Mouse (Mus musculus): Measurements from ENCODE around the gene Krt36. TPM values are rescaled to one million over a fixed set of nuclear protein-coding genes. Genes with fewer than 3 reads are reported as not detected.

The Krt36 gene
- 0.76 and 1.9 TPM in 2 replicates for polyA plus RNA-seq (2015; fragmentation: Nextera tagmentation; extraction: Ambion mirVana)

GRCm38 (mm10) chr11:100105576-100106122, at the start of gene Krt36:
TSS of gene Krt36 (minus strand) at chr11:100105626.
- no peaks in the 10 kb centered on the region for H3K27me3 ChIP-seq
- H3K27ac ChIP-seq (replicated peaks) = no peak within 1 kb of the TSS
- H3K4me3 ChIP-seq (replicated peaks) = no peak within 1 kb of the TSS
- no peak within 1 kb of the TSS for H3K9ac ChIP-seq
- no peak within 1 kb of the TSS for H3K4me2 ChIP-seq (replicated peaks)
- H3K36me3 ChIP-seq = no peaks in the 10 kb centered on the region
- H3K4me1 ChIP-seq = no peaks in the 10 kb centered on the region
- no peak for ATAC-seq (ENCODE audit: insufficient number of reproducible peaks, low FRiP score, low TSS enrichment, low read depth)
- WGBS = 84% methylated on average over 6 of the region's 6 CpGs
- H3K9me3 ChIP-seq (replicated peaks) = no peaks in the 10 kb centered on the region

GRCm38 (mm10) chr11:100148615-100149330, 43.3 kb upstream of the Krt36 start, which contains the start of gene Krt19:
TSS of gene Krt19 (minus strand) at chr11:100148665.
- Histone ChIP-seq H3K4me2 (replicated peaks) (no peak within 1 kb of the TSS), H3K4me1 (peaks cover 18% of the 10 kb centered on the region; the same call in 1 of the 2 replicates), H3K27me3 (peaks cover 32% of the 10 kb centered on the region), H3K36me3 (no peaks in the 10 kb centered on the region), H3K27ac (replicated peaks) (no peak within 1 kb of the TSS), H3K9me3 (replicated peaks) (no peaks in the 10 kb centered on the region), H3K9ac (no peak within 1 kb of the TSS), H3K4me3 (replicated peaks) (no peak within 1 kb of the TSS)
- ATAC-seq (ENCODE audit: insufficient number of reproducible peaks, low FRiP score, low TSS enrichment, low read depth) = no peak
- 47% methylated on average over 9 of the region's 9 CpGs for WGBS

GRCm38 (mm10) chr11:100147566-100148353, 42.3 kb upstream of the Krt36 start:
- Histone ChIP-seq H3K36me3 (no peaks in the 10 kb centered on the region), H3K9me3 (replicated peaks) (no peaks in the 10 kb centered on the region), H3K27ac (replicated peaks) (no peak overlapping the region), H3K9ac (no peak overlapping the region), H3K4me3 (replicated peaks) (no peak overlapping the region), H3K4me2 (replicated peaks) (no peak overlapping the region), H3K27me3 (peaks cover 33% of the 10 kb centered on the region), H3K4me1 (peaks cover 18% of the 10 kb centered on the region; the same call in 1 of the 2 replicates)
- 52% methylated on average over 5 of the region's 5 CpGs for WGBS
- ATAC-seq (ENCODE audit: insufficient number of reproducible peaks, low FRiP score, low TSS enrichment, low read depth) = no peak

GRCm38 (mm10) chr11:100145858-100146560, 40.6 kb upstream of the Krt36 start:
- no peaks in the 10 kb centered on the region for H3K36me3 ChIP-seq
- no peaks in the 10 kb centered on the region for H3K9me3 ChIP-seq (replicated peaks)
- H3K27me3 ChIP-seq = peaks cover 33% of the 10 kb centered on the region
- peak overlapping the region; percentile 48 for H3K4me2 ChIP-seq (replicated peaks)
- no peak overlapping the region for H3K9ac ChIP-seq
- H3K27ac ChIP-seq (replicated peaks) = 0 out of 2 replicates have a peak overlapping the region, but pooled peaks have one; percentile 22
- peak overlapping the region; percentile 34 for H3K4me3 ChIP-seq (replicated peaks)
- 2% methylated on average over 13 of the region's 13 CpGs for WGBS
- H3K4me1 ChIP-seq = peaks cover 13% of the 10 kb centered on the region; the same call in 1 of the 2 replicates
- no peak for ATAC-seq (ENCODE audit: insufficient number of reproducible peaks, low FRiP score, low TSS enrichment, low read depth)

- Histone ChIP-seq H3K4me1 (peaks cover 13% of the 10 kb centered on the region; the same call in 1 of the 2 replicates), H3K36me3 (no peaks in the 10 kb centered on the region), H3K9me3 (replicated peaks) (no peaks in the 10 kb centered on the region), H3K9ac (no peak overlapping the region), H3K27ac (replicated peaks) (0 out of 2 replicates have a peak overlapping the region, but pooled peaks have one; percentile 22), H3K27me3 (peaks cover 33% of the 10 kb centered on the region), H3K4me2 (replicated peaks) (peak overlapping the region; percentile 48), H3K4me3 (replicated peaks) (peak overlapping the region; percentile 34)
- ATAC-seq (ENCODE audit: insufficient number of reproducible peaks, low FRiP score, low TSS enrichment, low read depth) = no peak
- WGBS = under 1% methylated on average over 20 of the region's 20 CpGs
Observed at GRCm38 (mm10) chr11:100145104-100145503, 39.7 kb upstream of the Krt36 start.

GRCm38 (mm10) chr11:100140966-100141365, 35.5 kb upstream of the Krt36 start:
- H3K4me1 ChIP-seq = peaks cover 26% of the 10 kb centered on the region; the same call in 1 of the 2 replicates
- no peaks in the 10 kb centered on the region for H3K36me3 ChIP-seq
- whole genome bisulfite sequencing = 79% methylated on average over 21 of the region's 21 CpGs
- H3K27me3 ChIP-seq = peaks cover 23% of the 10 kb centered on the region
- no peak overlapping the region for H3K4me3 ChIP-seq (replicated peaks)
- no peak overlapping the region for H3K27ac ChIP-seq (replicated peaks)
- no peak overlapping the region for H3K9ac ChIP-seq
- H3K4me2 ChIP-seq (replicated peaks) = no peak overlapping the region
- ATAC-seq (ENCODE audit: insufficient number of reproducible peaks, low FRiP score, low TSS enrichment, low read depth) = no peak
- no peaks in the 10 kb centered on the region for H3K9me3 ChIP-seq (replicated peaks)

GRCm38 (mm10) chr11:100139391-100139790, 34.0 kb upstream of the Krt36 start:
- Histone ChIP-seq H3K27ac (replicated peaks) (peak overlapping the region; percentile 44; the same call in 1 of the 2 replicates), H3K27me3 (peaks cover 7% of the 10 kb centered on the region), H3K9ac (no peak overlapping the region), H3K36me3 (no peaks in the 10 kb centered on the region), H3K9me3 (replicated peaks) (no peaks in the 10 kb centered on the region), H3K4me2 (replicated peaks) (no peak overlapping the region), H3K4me3 (replicated peaks) (no peak overlapping the region), H3K4me1 (peaks cover 16% of the 10 kb centered on the region; the same call in 1 of the 2 replicates)
- 57% methylated on average over 2 of the region's 2 CpGs for WGBS
- no peak for ATAC-seq (ENCODE audit: insufficient number of reproducible peaks, low FRiP score, low TSS enrichment, low read depth)

GRCm38 (mm10) chr11:100138809-100139208, 33.4 kb upstream of the Krt36 start:
- peaks cover 1% of the 10 kb centered on the region; the same call in 1 of the 2 replicates for H3K27me3 ChIP-seq
- H3K4me3 ChIP-seq (replicated peaks) = no peak overlapping the region
- no peaks in the 10 kb centered on the region for H3K36me3 ChIP-seq
- 39% methylated on average over 7 of the region's 7 CpGs for WGBS
- no peak for ATAC-seq (ENCODE audit: insufficient number of reproducible peaks, low FRiP score, low TSS enrichment, low read depth)
- H3K9ac ChIP-seq = no peak overlapping the region
- H3K9me3 ChIP-seq (replicated peaks) = no peaks in the 10 kb centered on the region
- H3K4me2 ChIP-seq (replicated peaks) = no peak overlapping the region
- peaks cover 16% of the 10 kb centered on the region; the same call in 1 of the 2 replicates for H3K4me1 ChIP-seq
- H3K27ac ChIP-seq (replicated peaks) = peak overlapping the region; percentile 44; the same call in 1 of the 2 replicates

GRCm38 (mm10) chr11:100137693-100138092, 32.3 kb upstream of the Krt36 start:
- H3K4me2 ChIP-seq (replicated peaks) = no peak overlapping the region
- no peaks in the 10 kb centered on the region for H3K9me3 ChIP-seq (replicated peaks)
- H3K9ac ChIP-seq = no peak overlapping the region
- H3K4me3 ChIP-seq (replicated peaks) = no peak overlapping the region
- H3K4me1 ChIP-seq = peaks cover 16% of the 10 kb centered on the region; the same call in 1 of the 2 replicates
- WGBS = 43% methylated on average over 5 of the region's 5 CpGs
- H3K27ac ChIP-seq (replicated peaks) = no peak overlapping the region
- ATAC-seq (ENCODE audit: insufficient number of reproducible peaks, low FRiP score, low TSS enrichment, low read depth) = no peak
- H3K36me3 ChIP-seq = no peaks in the 10 kb centered on the region
- no peaks in the 10 kb centered on the region for H3K27me3 ChIP-seq

GRCm38 (mm10) chr11:100136559-100136958, 31.1 kb upstream of the Krt36 start:
- Histone ChIP-seq H3K9ac (no peak overlapping the region), H3K27me3 (no peaks in the 10 kb centered on the region), H3K4me1 (peaks cover 16% of the 10 kb centered on the region; the same call in 1 of the 2 replicates), H3K4me2 (replicated peaks) (no peak overlapping the region), H3K36me3 (no peaks in the 10 kb centered on the region), H3K27ac (replicated peaks) (peak overlapping the region; percentile 22), H3K9me3 (replicated peaks) (no peaks in the 10 kb centered on the region), H3K4me3 (replicated peaks) (no peak overlapping the region)
- 41% methylated on average over 5 of the region's 5 CpGs for WGBS
- no peak for ATAC-seq (ENCODE audit: insufficient number of reproducible peaks, low FRiP score, low TSS enrichment, low read depth)
